Mouse (Mus musculus): ENCODE results near the gene Cpsf6.

DNA sequence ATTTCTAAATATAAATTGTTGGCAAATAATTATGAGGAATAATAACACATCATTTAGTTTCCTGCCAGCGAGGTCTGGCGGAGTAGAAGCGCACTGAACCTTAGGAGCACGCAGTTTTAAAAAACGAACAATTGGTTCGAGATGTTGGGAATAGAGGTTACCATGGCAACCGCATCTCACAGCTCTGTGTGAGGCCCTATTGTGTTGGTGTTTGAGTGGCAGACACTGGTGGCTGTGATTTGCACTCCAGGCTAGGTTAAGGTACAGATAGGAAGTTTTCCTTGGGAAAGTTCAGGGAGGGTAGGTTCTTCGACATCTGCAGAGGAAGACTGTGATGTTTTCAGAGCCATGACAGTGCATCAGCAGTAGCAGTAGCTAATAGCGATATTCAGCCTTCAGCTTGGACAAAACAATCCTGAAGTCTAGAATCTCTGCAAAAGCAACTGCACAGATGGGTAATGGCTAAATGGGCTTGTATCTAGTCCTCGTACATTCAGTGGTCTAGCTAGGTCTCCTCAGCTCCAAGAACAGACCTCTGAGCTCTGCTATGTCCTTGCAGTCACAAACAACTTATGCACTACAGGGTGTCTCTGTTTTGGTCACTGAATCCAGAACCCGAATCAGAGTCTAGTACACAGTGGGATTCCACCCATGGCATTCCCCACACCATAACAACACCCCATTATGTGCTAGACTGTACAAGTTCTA lies 46.2 kb upstream of the Cpsf6 start:
- TF ChIP-seq GATA1 (IDR thresholded peaks at IDR 0.05; ENCODE audit: low read length) (no peak), TAL1 (IDR thresholded peaks at IDR 0.05; ENCODE audit: low read length) (no peak)
